In genomic region chr8:57536167-57536566, GRCm38 (mm10) we compare ENCODE assay signal across 27 mouse cellular contexts. TPM values are rescaled to one million over a fixed set of nuclear protein-coding genes. Genes with fewer than 3 reads are reported as not detected.
DNase-seq lines count a peak whose midpoint lies in the region; ATAC-seq lines count a peak whose summit lies in the region.
"Had no signal": no experiment of that assay in that cellular context is flagged by ENCODE, and none has a peak within 500 bp of the region (broad histone marks: within the 10 kb centered on the region; RNA-seq: fewer than 3 reads in every experiment).

No protein-coding gene starts in this region.

- WGBS in heart, embryonic 10.5 days: 90% methylated on average over 6 of the region's 6 CpGs

- 0 out of 2 replicates have a peak, but pooled peaks cover 3% of the 10 kb centered on the region for H3K9me3 ChIP-seq in heart, embryonic 10.5 days
- peaks cover 7% of the 10 kb centered on the region for H3K9me3 ChIP-seq in megakaryocyte, embryonic 14.5 days
- H3K9me3 ChIP-seq: embryonic facial prominence, embryonic 13.5 days; embryonic facial prominence, embryonic 15.5 days; forebrain, embryonic 10.5 days; forebrain, embryonic 12.5 days; G1E had no signal

- H3K27ac ChIP-seq in heart, embryonic 10.5 days: no peak overlapping the region
- H3K27ac ChIP-seq: embryonic facial prominence, embryonic 13.5 days; embryonic facial prominence, embryonic 15.5 days; forebrain, embryonic 10.5 days; forebrain, embryonic 12.5 days had no signal

- H3K27me3 ChIP-seq in heart, embryonic 10.5 days (ENCODE audit: insufficient read depth, poor library complexity, severe bottlenecking): no peaks in the 10 kb centered on the region
- no peaks in the 10 kb centered on the region for H3K27me3 ChIP-seq in megakaryocyte, embryonic 14.5 days (replicated peaks)
- H3K27me3 ChIP-seq: CH12.LX; embryonic facial prominence, embryonic 13.5 days; embryonic facial prominence, embryonic 15.5 days; forebrain, embryonic 12.5 days; Patski had no signal

- intact Hi-C loops in heart, postnatal 14 days (cut with DNase I): loop anchor here (5.0 kb wide), 1 partner anchor 36 kb away; no protein-coding TSS in a partner anchor

- no peak overlapping the region for H3K4me3 ChIP-seq in heart, embryonic 10.5 days
- H3K4me3 ChIP-seq in megakaryocyte, embryonic 14.5 days (replicated peaks): peak overlapping the region; percentile 50
- H3K4me3 ChIP-seq: embryonic facial prominence, embryonic 13.5 days; embryonic facial prominence, embryonic 15.5 days; erythroblast, embryonic 14.5 days; forebrain, embryonic 10.5 days; forebrain, embryonic 12.5 days had no signal

- DNase-seq in heart, embryonic 10.5 days (ENCODE audit: low spot score): peak; percentile 50
- DNase-seq in heart, postnatal 14 days: no peak
- no peak for DNase-seq in urinary bladder, adult 18-20 months (ENCODE audit: low spot score in 2 of 2)
- DNase-seq: adrenal gland, adult 8-10 months; adrenal gland, postnatal 14 days; adrenal gland, postnatal 36 days; B cell, adult 2 months; cerebellum, adult 11-12 months; cerebellum, adult 2 months; cerebellum, adult 9-10 months; cerebellum, postnatal 10 days; embryo, embryonic 11 days had no signal

- no peaks in the 10 kb centered on the region for H3K4me1 ChIP-seq in heart, embryonic 10.5 days
- peaks cover 44% of the 10 kb centered on the region for H3K4me1 ChIP-seq in megakaryocyte, embryonic 14.5 days
- H3K4me1 ChIP-seq: embryonic facial prominence, embryonic 15.5 days; forebrain, embryonic 10.5 days; forebrain, embryonic 12.5 days had no signal

- no peak for ATAC-seq in megakaryocyte, adult 5-6 weeks (ENCODE audit: poor library complexity, severe bottlenecking)
- 0 out of 2 replicates have a peak, but pooled peaks have one; percentile 28 for ATAC-seq in megakaryocyte progenitor cell, adult 5-6 weeks (replicated peaks; ENCODE audit: poor library complexity)
- ATAC-seq: activated CD4-positive, CD25-positive, alpha-beta regulatory T cell, adult 4 months; CD4-positive, CD25-positive, alpha-beta regulatory T cell, adult 4 months; forebrain, embryonic 14.5 days; forebrain, embryonic 16.5 days; Patski had no signal

- H3K36me3 ChIP-seq in heart, embryonic 10.5 days: peaks cover 17% of the 10 kb centered on the region; the same call in 1 of the 2 replicates
- H3K36me3 ChIP-seq in megakaryocyte, embryonic 14.5 days (replicated peaks; ENCODE audit: low read length): peaks cover 76% of the 10 kb centered on the region

RNA-seq across cellular contexts. Expression of gene Hmgb2, which starts 24.5 kb away (rescaled TPM):
- polyA plus RNA-seq in heart, embryonic 10.5 days (2016; fragmentation: Nextera tagmentation; extraction: Ambion mirVana): 284 and 384 TPM in 2 replicates
- 10 to 100 TPM; 27.0 to 51.5 TPM for total RNA-seq in heart, postnatal 14 days (2021)
- polyA plus RNA-seq in megakaryocyte, embryonic 14.5 days (2012; ENCODE audit: insufficient read depth, low replicate concordance): 9.4 and 95.5 TPM in 2 replicates
- 624 and 684 TPM in 2 replicates for total RNA-seq in megakaryocyte, adult 5-6 weeks (2015)
- total RNA-seq in megakaryocyte, adult 5-6 weeks (2017): 745 and 753 TPM in 2 replicates
- 432 and 457 TPM in 2 replicates for total RNA-seq in megakaryocyte progenitor cell, adult 5-6 weeks (2015)
- 491 and 530 TPM in 2 replicates for total RNA-seq in megakaryocyte progenitor cell, adult 5-6 weeks (2017)

RNA-seq across cellular contexts. Expression of gene Sap30, which starts 48.5 kb away (rescaled TPM):
- polyA plus RNA-seq in heart, embryonic 10.5 days (2016; fragmentation: Nextera tagmentation; extraction: Ambion mirVana): 45.3 and 66.4 TPM in 2 replicates
- total RNA-seq in heart, postnatal 14 days (2021): 10 to 100 TPM; 12.9 TPM
- 20.8 and 44.3 TPM in 2 replicates for polyA plus RNA-seq in megakaryocyte, embryonic 14.5 days (2012; ENCODE audit: insufficient read depth, low replicate concordance)
- total RNA-seq in megakaryocyte, adult 5-6 weeks (2015): 85.2 and 101 TPM in 2 replicates
- 144 and 145 TPM in 2 replicates for total RNA-seq in megakaryocyte, adult 5-6 weeks (2017)
- 56.9 and 60.7 TPM in 2 replicates for total RNA-seq in megakaryocyte progenitor cell, adult 5-6 weeks (2015)
- 73.0 and 90.5 TPM in 2 replicates for total RNA-seq in megakaryocyte progenitor cell, adult 5-6 weeks (2017)

Comparison
In these comparisons a context has a peak if more than half of its experiments do, and no peak if none do; other contexts are left out.
1. RNA of gene Hmgb2, which starts 24.5 kb away (total RNA-seq): 624 to 753 TPM in megakaryocyte, adult 5-6 weeks and 432 to 530 TPM in megakaryocyte progenitor cell, adult 5-6 weeks; 27.0 to 51.5 TPM in heart, postnatal 14 days; every median in the first group is over 4 times any median in the second.
2. RNA of gene Sap30, which starts 48.5 kb away (total RNA-seq): 85.2 to 145 TPM in megakaryocyte, adult 5-6 weeks and 56.9 to 90.5 TPM in megakaryocyte progenitor cell, adult 5-6 weeks; 12.9 TPM in heart, postnatal 14 days; every median in the first group is over 4 times any median in the second.